Mouse (Mus musculus) heart, postnatal 25 days (tissue): ENCODE data around the gene Zmynd10. TPM values are rescaled to one million over a fixed set of nuclear protein-coding genes. Genes with fewer than 3 reads are reported as not detected.
A peak's percentile ranks its signal among the peaks of the same experiment; 100 is the strongest.

Source experiments
- DNase-seq: peaks from one replicate; pipeline ENCODE4 v3.0.0; 2022; ENCODE audit warnings: low spot score
- intact Hi-C: fragments of 180-260 bp; cut with DNase I; formaldehyde crosslinking; loops from one replicate; pipeline ENCODE4 v1.15.1; 2025
- total RNA-seq, 2 experiments: library from RNA; stranded (reverse); gene quantifications; 2 replicates each; pipeline ENCODE4 v1.2.3; 2021

The Zmynd10 gene
- total RNA-seq, 2 experiments from 2014 or later = not detected

GRCm38 (mm10) chr9:107594281-107595062 is 47.4 kb downstream of the Zmynd10 start:
- DNase-seq = no peak
- intact Hi-C loops = no loop called here

GRCm38 (mm10) chr9:107596619-107597569 is 49.8 kb downstream of the Zmynd10 start:
- peak; percentile 59 for DNase-seq
- intact Hi-C loops = no loop called here

DNA sequence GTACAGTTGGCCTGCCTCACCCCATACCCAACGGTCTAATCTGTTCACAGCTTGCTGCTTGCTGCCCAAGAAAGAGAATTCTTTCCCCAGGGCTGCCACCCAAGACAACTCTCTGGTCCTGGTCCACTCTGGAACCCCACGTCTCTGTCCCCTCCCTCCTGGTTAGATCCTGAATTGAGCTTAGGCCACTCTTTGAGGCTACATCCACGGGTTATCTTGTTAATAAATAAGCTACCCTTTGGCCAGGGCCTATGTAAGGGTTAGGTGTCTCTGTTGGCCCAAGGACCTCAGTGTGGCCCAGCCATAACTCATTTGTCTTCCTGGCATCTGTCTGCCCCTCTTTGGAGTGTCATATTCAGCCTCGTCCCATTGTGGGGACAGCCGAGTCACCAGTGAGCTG is 51.3 kb downstream of the Zmynd10 start:
- intact Hi-C loops = no loop called here
- DNase-seq = no peak

GRCm38 (mm10) chr9:107599433-107599832 is 52.3 kb downstream of the Zmynd10 start:
- DNase-seq = no peak
- intact Hi-C loops = no loop called here

DNA sequence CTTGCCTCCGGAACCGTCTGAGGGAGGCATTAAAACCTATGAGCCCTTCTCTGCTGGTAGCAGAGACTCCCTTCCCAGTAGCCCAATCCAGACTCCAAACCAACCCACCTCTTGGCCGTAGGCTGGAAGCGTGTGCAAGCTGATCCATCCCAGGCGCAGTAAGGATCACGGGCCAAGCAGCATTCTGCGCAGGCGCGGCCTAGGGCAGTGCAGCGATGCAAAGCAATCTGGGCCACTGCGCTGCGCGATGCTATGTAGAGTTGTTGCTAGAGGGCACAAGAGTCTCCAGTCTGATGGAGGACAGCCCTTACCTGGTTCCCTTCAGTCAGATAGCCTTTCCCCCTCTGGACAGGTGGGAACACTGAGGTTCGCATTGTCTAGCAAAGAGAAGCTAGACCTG is 52.7 kb downstream of the Zmynd10 start:
- no peak for DNase-seq
- intact Hi-C loops = loop anchor here (5.0 kb wide), 1 partner anchor 137 kb away; no protein-coding TSS in a partner anchor

GRCm38 (mm10) chr9:107600745-107601144 is 53.6 kb downstream of the Zmynd10 start:
- intact Hi-C loops = loop anchor here (5.0 kb wide), 1 partner anchor 137 kb away; no protein-coding TSS in a partner anchor
- no peak for DNase-seq

Other genes starting within 250 kb of the Zmynd10 start
- gene Hemk1, start 208.9 kb upstream of the Zmynd10 start, total RNA-seq = 10 to 100 TPM; 23.0 to 26.9 TPM
- gene 6430571L13Rik, start 206.7 kb upstream of the Zmynd10 start, total RNA-seq = 1 to 10 TPM; 4.8 to 5.9 TPM
- gene Cacna2d2, start 147.7 kb upstream of the Zmynd10 start, total RNA-seq = 10 to 100 TPM; 12.3 to 13.4 TPM
- gene Tmem115, start 13.4 kb upstream of the Zmynd10 start, total RNA-seq = 10 to 100 TPM; 20.6 to 21.4 TPM
- 1 to 10 TPM; 3.1 to 3.5 TPM for gene Cyb561d2, start 5.1 kb upstream of the Zmynd10 start, total RNA-seq
- gene Nprl2, start 5.1 kb upstream of the Zmynd10 start, total RNA-seq = 10 to 100 TPM; 17.3 to 18.9 TPM
- gene Rassf1, start 4.3 kb downstream of the Zmynd10 start, total RNA-seq = 10 to 100 TPM; 12.1 to 16.7 TPM
- 10 to 100 TPM; 28.6 to 30.4 TPM for gene Tusc2, start 16.0 kb downstream of the Zmynd10 start, total RNA-seq
- gene Hyal2, start 20.6 kb downstream of the Zmynd10 start, total RNA-seq = 10 to 100 TPM; 35.4 to 36.2 TPM
- gene Hyal1, start 29.6 kb downstream of the Zmynd10 start, total RNA-seq = 1 to 10 TPM; 5.3 TPM
- 10 to 100 TPM; 14.0 to 18.4 TPM for gene Naa80, start 31.6 kb downstream of the Zmynd10 start, total RNA-seq
- gene Hyal3, start 33.5 kb downstream of the Zmynd10 start, total RNA-seq = under 1 TPM; 0.45 to 0.62 TPM
- 10 to 100 TPM; 44.6 to 45.8 TPM for gene Ifrd2, start 40.3 kb downstream of the Zmynd10 start, total RNA-seq
- gene Sema3b, start 61.9 kb downstream of the Zmynd10 start, total RNA-seq = 10 to 100 TPM; 15.0 to 17.8 TPM
- gene Gnai2, start 88.1 kb downstream of the Zmynd10 start, total RNA-seq = 100 to 1,000 TPM; 241 to 257 TPM
- gene Slc38a3, start 122.2 kb downstream of the Zmynd10 start, total RNA-seq = 10 to 100 TPM; 62.0 to 69.7 TPM
- gene Gnat1, start 132.4 kb downstream of the Zmynd10 start, total RNA-seq = not detected
- gene Sema3f, start 163.2 kb downstream of the Zmynd10 start, total RNA-seq = 10 to 100 TPM; 15.1 to 15.8 TPM
- 10 to 100 TPM; 48.0 to 62.7 TPM for gene Rbm5, start 223.7 kb downstream of the Zmynd10 start, total RNA-seq